Mouse (Mus musculus) adrenal gland, postnatal 36 days (tissue): ENCODE results near the gene Gm4131. TPM values are rescaled to one million over a fixed set of nuclear protein-coding genes. Genes with fewer than 3 reads are reported as not detected.

Source experiments
- total RNA-seq, 2 experiments: library from RNA; stranded (reverse); gene quantifications; 2 replicates each; pipeline ENCODE4 v1.2.3; 2021

The Gm4131 gene
- total RNA-seq, 2 experiments from 2014 or later = not detected

Other genes with a start within 250 kb of the Gm4131 start
- gene Gucy1b2, start 110.6 kb downstream of the Gm4131 start, total RNA-seq = 1 to 10 TPM in 1 of 2 experiments, under 1 TPM in 1; 0.60 to 1.1 TPM
- gene Fam124a, start 11.2 kb downstream of the Gm4131 start, total RNA-seq = 1 to 10 TPM; 1.2 to 3.7 TPM
- gene Serpine3, start 96.7 kb upstream of the Gm4131 start, total RNA-seq = not detected
- gene Ints6, start 194.2 kb upstream of the Gm4131 start, total RNA-seq = 10 to 100 TPM; 42.0 to 63.8 TPM